Mouse (Mus musculus): ENCODE data around the gene Nudt7. TPM values are rescaled to one million over a fixed set of nuclear protein-coding genes. Genes with fewer than 3 reads are reported as not detected.

The Nudt7 gene
- polyA plus RNA-seq, 1 experiment from 2014 or later = 19.5 TPM

- no peaks in the 10 kb centered on the region for H3K4me1 ChIP-seq (replicated peaks; ENCODE audit: control insufficient read depth, insufficient read depth, low read length)
- 71% methylated on average over 20 of the region's 20 CpGs for WGBS
- H3K27me3 ChIP-seq (replicated peaks; ENCODE audit: control insufficient read depth, insufficient read depth, low read length) = no peaks in the 10 kb centered on the region
- H3K36me3 ChIP-seq (ENCODE audit: control insufficient read depth, insufficient read depth, low read length) = no peaks in the 10 kb centered on the region
- DNase-seq (ENCODE audit: low spot score) (no peak), ATAC-seq (replicated peaks; ENCODE audit: low FRiP score, low TSS enrichment, low read depth) (no peak)
- H3K9ac ChIP-seq (ENCODE audit: low read length) = no peak overlapping the region
- no peak overlapping the region for H3K27ac ChIP-seq (ENCODE audit: low read depth)
- H3K4me2 ChIP-seq (ENCODE audit: low read length) = no peak overlapping the region
- H3K4me3 ChIP-seq (ENCODE audit: low read depth, low read length) = no peak overlapping the region
- no peaks in the 10 kb centered on the region for H3K9me3 ChIP-seq (ENCODE audit: control insufficient read depth, low read length)
Measured at GRCm38 (mm10) chr8:114109365-114110140, 23.8 kb upstream of the Nudt7 start.

- DNase-seq (ENCODE audit: low spot score) = no peak
- H3K9ac ChIP-seq (ENCODE audit: low read length) = no peak overlapping the region
- no peaks in the 10 kb centered on the region for H3K9me3 ChIP-seq (ENCODE audit: control insufficient read depth, low read length)
- H3K36me3 ChIP-seq (ENCODE audit: control insufficient read depth, insufficient read depth, low read length) = no peaks in the 10 kb centered on the region
- no peak overlapping the region for H3K4me2 ChIP-seq (ENCODE audit: low read length)
- H3K4me3 ChIP-seq (ENCODE audit: low read depth, low read length) = no peak overlapping the region
- WGBS = 41% methylated on average over 1 of the region's 1 CpGs
- H3K4me1 ChIP-seq (replicated peaks; ENCODE audit: control insufficient read depth, insufficient read depth, low read length) = no peaks in the 10 kb centered on the region
- no peaks in the 10 kb centered on the region for H3K27me3 ChIP-seq (replicated peaks; ENCODE audit: control insufficient read depth, insufficient read depth, low read length)
- no peak for ATAC-seq (replicated peaks; ENCODE audit: low FRiP score, low TSS enrichment, low read depth)
- no peak overlapping the region for H3K27ac ChIP-seq (ENCODE audit: low read depth)
Measured at GRCm38 (mm10) chr8:114115076-114115475, 18.3 kb upstream of the Nudt7 start.

DNA sequence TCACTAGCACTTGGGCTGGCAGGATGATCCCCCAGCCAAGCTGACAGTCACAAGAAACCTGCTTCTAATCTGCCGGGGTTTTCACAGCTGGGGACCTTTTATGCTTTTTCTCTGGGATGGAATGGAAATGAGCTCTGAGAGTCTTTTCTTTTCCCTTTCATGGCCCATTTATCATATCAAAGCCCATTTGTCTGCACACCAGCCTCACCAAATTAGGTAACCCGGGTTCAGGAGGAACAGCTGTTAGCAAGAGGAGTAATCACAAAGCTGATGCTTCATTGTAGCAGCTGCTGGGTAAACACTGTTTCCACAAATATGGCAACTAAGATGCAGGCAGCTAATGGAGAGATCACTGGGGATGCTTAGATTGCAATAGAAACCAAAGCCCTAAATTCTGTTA, 17.3 kb upstream of the Nudt7 start:
- H3K27ac ChIP-seq (ENCODE audit: low read depth) = no peak overlapping the region
- H3K4me2 ChIP-seq (ENCODE audit: low read length) = no peak overlapping the region
- DNase-seq (ENCODE audit: low spot score) = no peak
- H3K4me1 ChIP-seq (replicated peaks; ENCODE audit: control insufficient read depth, insufficient read depth, low read length) = no peaks in the 10 kb centered on the region
- H3K4me3 ChIP-seq (ENCODE audit: low read depth, low read length) = no peak overlapping the region
- no peak for ATAC-seq (replicated peaks; ENCODE audit: low FRiP score, low TSS enrichment, low read depth)
- no peak overlapping the region for H3K9ac ChIP-seq (ENCODE audit: low read length)
- H3K36me3 ChIP-seq (ENCODE audit: control insufficient read depth, insufficient read depth, low read length) = no peaks in the 10 kb centered on the region
- no peaks in the 10 kb centered on the region for H3K9me3 ChIP-seq (ENCODE audit: control insufficient read depth, low read length)
- no peaks in the 10 kb centered on the region for H3K27me3 ChIP-seq (replicated peaks; ENCODE audit: control insufficient read depth, insufficient read depth, low read length)
- WGBS = 13% methylated on average over 2 of the region's 2 CpGs

GRCm38 (mm10) chr8:114117439-114117838, 15.9 kb upstream of the Nudt7 start:
- DNase-seq (ENCODE audit: low spot score) (no peak), ATAC-seq (replicated peaks; ENCODE audit: low FRiP score, low TSS enrichment, low read depth) (no peak)
- Histone ChIP-seq H3K36me3 (ENCODE audit: control insufficient read depth, insufficient read depth, low read length) (no peaks in the 10 kb centered on the region), H3K9me3 (ENCODE audit: control insufficient read depth, low read length) (no peaks in the 10 kb centered on the region), H3K9ac (ENCODE audit: low read length) (no peak overlapping the region), H3K27ac (ENCODE audit: low read depth) (no peak overlapping the region), H3K27me3 (replicated peaks; ENCODE audit: control insufficient read depth, insufficient read depth, low read length) (no peaks in the 10 kb centered on the region), H3K4me2 (ENCODE audit: low read length) (no peak overlapping the region), H3K4me3 (ENCODE audit: low read depth, low read length) (no peak overlapping the region), H3K4me1 (replicated peaks; ENCODE audit: control insufficient read depth, insufficient read depth, low read length) (no peaks in the 10 kb centered on the region)

GRCm38 (mm10) chr8:114121781-114122180, 11.6 kb upstream of the Nudt7 start:
- no peak overlapping the region for H3K4me3 ChIP-seq (ENCODE audit: low read depth, low read length)
- H3K9me3 ChIP-seq (ENCODE audit: control insufficient read depth, low read length) = no peaks in the 10 kb centered on the region
- H3K27ac ChIP-seq (ENCODE audit: low read depth) = no peak overlapping the region
- WGBS = 84% methylated on average over 1 of the region's 1 CpGs
- no peaks in the 10 kb centered on the region for H3K36me3 ChIP-seq (ENCODE audit: control insufficient read depth, insufficient read depth, low read length)
- no peak overlapping the region for H3K4me2 ChIP-seq (ENCODE audit: low read length)
- ATAC-seq (replicated peaks; ENCODE audit: low FRiP score, low TSS enrichment, low read depth) (no peak), DNase-seq (ENCODE audit: low spot score) (no peak)
- no peaks in the 10 kb centered on the region for H3K27me3 ChIP-seq (replicated peaks; ENCODE audit: control insufficient read depth, insufficient read depth, low read length)
- no peaks in the 10 kb centered on the region for H3K4me1 ChIP-seq (replicated peaks; ENCODE audit: control insufficient read depth, insufficient read depth, low read length)
- H3K9ac ChIP-seq (ENCODE audit: low read length) = no peak overlapping the region

DNA sequence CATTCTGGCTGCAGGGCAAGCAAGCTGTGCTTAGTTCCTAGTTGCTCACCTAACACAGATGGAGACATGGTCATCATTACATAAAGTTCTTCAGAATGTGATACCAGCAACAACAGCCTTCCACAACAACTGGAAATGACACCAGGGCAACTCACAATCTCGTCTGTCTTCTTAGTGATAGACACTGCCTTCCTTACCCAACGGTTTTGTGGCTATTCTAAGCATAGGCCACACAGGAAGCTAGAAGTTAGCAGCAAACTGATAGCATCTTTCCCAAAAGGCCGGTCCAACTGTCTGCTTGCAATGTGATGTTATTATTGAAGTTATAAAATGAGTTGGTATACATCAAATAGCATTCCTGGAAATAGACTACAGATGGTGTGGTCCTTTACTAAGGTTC, 9.7 kb upstream of the Nudt7 start:
- H3K9ac ChIP-seq (ENCODE audit: low read length) = no peak overlapping the region

GRCm38 (mm10) chr8:114124084-114124750, 9.1 kb upstream of the Nudt7 start:
- Histone ChIP-seq H3K9ac (ENCODE audit: low read length) (no peak overlapping the region), H3K9me3 (ENCODE audit: control insufficient read depth, low read length) (no peaks in the 10 kb centered on the region), H3K4me3 (ENCODE audit: low read depth, low read length) (no peak overlapping the region), H3K27me3 (replicated peaks; ENCODE audit: control insufficient read depth, insufficient read depth, low read length) (no peaks in the 10 kb centered on the region), H3K4me2 (ENCODE audit: low read length) (no peak overlapping the region), H3K36me3 (ENCODE audit: control insufficient read depth, insufficient read depth, low read length) (no peaks in the 10 kb centered on the region), H3K27ac (ENCODE audit: low read depth) (no peak overlapping the region), H3K4me1 (replicated peaks; ENCODE audit: control insufficient read depth, insufficient read depth, low read length) (no peaks in the 10 kb centered on the region)
- WGBS = 79% methylated on average over 4 of the region's 4 CpGs
- no peak for DNase-seq (ENCODE audit: low spot score)
- no peak for ATAC-seq (replicated peaks; ENCODE audit: low FRiP score, low TSS enrichment, low read depth)

More for the DNA sequence above, 9.7 kb upstream of the Nudt7 start:
- no peak overlapping the region for H3K4me3 ChIP-seq (ENCODE audit: low read depth, low read length)
- no peaks in the 10 kb centered on the region for H3K4me1 ChIP-seq (replicated peaks; ENCODE audit: control insufficient read depth, insufficient read depth, low read length)
- no peaks in the 10 kb centered on the region for H3K36me3 ChIP-seq (ENCODE audit: control insufficient read depth, insufficient read depth, low read length)
- no peak overlapping the region for H3K4me2 ChIP-seq (ENCODE audit: low read length)
- H3K27me3 ChIP-seq (replicated peaks; ENCODE audit: control insufficient read depth, insufficient read depth, low read length) = no peaks in the 10 kb centered on the region
- H3K9me3 ChIP-seq (ENCODE audit: control insufficient read depth, low read length) = no peaks in the 10 kb centered on the region
- DNase-seq (ENCODE audit: low spot score) = no peak
- H3K27ac ChIP-seq (ENCODE audit: low read depth) = no peak overlapping the region
- 75% methylated on average over 3 of the region's 3 CpGs for WGBS
- no peak for ATAC-seq (replicated peaks; ENCODE audit: low FRiP score, low TSS enrichment, low read depth)

DNA sequence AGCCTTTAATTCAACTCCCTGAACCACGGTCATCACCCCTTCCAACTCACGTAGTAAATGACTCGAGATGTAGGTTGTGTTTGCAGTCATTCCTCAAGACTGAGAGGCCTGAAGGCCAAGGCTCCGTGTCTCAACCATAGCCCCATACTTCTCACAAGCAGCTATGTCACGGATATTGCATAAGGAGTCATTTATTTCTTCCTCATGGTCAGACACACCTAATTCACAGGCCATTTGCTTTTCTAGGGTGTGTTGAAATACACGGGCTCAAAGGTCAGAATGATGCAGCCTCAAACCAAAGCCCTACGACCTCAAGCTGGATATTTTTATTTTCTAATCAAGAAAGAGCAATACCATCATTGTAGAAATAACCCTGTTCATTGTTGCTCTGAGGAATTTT, 2.5 kb upstream of the Nudt7 start:
- Histone ChIP-seq H3K36me3 (ENCODE audit: control insufficient read depth, insufficient read depth, low read length) (no peaks in the 10 kb centered on the region), H3K4me2 (ENCODE audit: low read length) (no peak overlapping the region), H3K4me3 (ENCODE audit: low read depth, low read length) (no peak overlapping the region), H3K4me1 (replicated peaks; ENCODE audit: control insufficient read depth, insufficient read depth, low read length) (peaks cover 7% of the 10 kb centered on the region), H3K27ac (ENCODE audit: low read depth) (no peak overlapping the region), H3K27me3 (replicated peaks; ENCODE audit: control insufficient read depth, insufficient read depth, low read length) (no peaks in the 10 kb centered on the region), H3K9ac (ENCODE audit: low read length) (no peak overlapping the region), H3K9me3 (ENCODE audit: control insufficient read depth, low read length) (no peaks in the 10 kb centered on the region)
- DNase-seq (ENCODE audit: low spot score) (no peak), ATAC-seq (replicated peaks; ENCODE audit: low FRiP score, low TSS enrichment, low read depth) (no peak)
- 79% methylated on average over 7 of the region's 7 CpGs for WGBS

GRCm38 (mm10) chr8:114131421-114131820, 1.9 kb upstream of the Nudt7 start:
- Histone ChIP-seq H3K4me2 (ENCODE audit: low read length) (no peak overlapping the region), H3K4me1 (replicated peaks; ENCODE audit: control insufficient read depth, insufficient read depth, low read length) (peaks cover 7% of the 10 kb centered on the region), H3K27me3 (replicated peaks; ENCODE audit: control insufficient read depth, insufficient read depth, low read length) (no peaks in the 10 kb centered on the region), H3K9me3 (ENCODE audit: control insufficient read depth, low read length) (no peaks in the 10 kb centered on the region), H3K27ac (ENCODE audit: low read depth) (no peak overlapping the region), H3K4me3 (ENCODE audit: low read depth, low read length) (no peak overlapping the region), H3K36me3 (ENCODE audit: control insufficient read depth, insufficient read depth, low read length) (no peaks in the 10 kb centered on the region), H3K9ac (ENCODE audit: low read length) (no peak overlapping the region)
- DNase-seq (ENCODE audit: low spot score) (no peak), ATAC-seq (replicated peaks; ENCODE audit: low FRiP score, low TSS enrichment, low read depth) (no peak)
- WGBS = 86% methylated on average over 4 of the region's 4 CpGs
